Mouse (Mus musculus) T-helper 2 cell (primary cell): ENCODE data around the gene Angptl8.
"Not testable (repeated sequence)": the region's sequence is repeated elsewhere in the genome, so short reads cannot be mapped to it uniquely, and the experiment has no call there.

ENCODE experiments used
- in situ Hi-C: fragments of 300-600 bp; cut with MboI, MseI; formaldehyde crosslinking; loops from one replicate; pipeline ENCODE4 v1.15.1; 2025; ENCODE audit warnings: high pct_unique_total_duplicates

Gene Angptl8

DNA sequence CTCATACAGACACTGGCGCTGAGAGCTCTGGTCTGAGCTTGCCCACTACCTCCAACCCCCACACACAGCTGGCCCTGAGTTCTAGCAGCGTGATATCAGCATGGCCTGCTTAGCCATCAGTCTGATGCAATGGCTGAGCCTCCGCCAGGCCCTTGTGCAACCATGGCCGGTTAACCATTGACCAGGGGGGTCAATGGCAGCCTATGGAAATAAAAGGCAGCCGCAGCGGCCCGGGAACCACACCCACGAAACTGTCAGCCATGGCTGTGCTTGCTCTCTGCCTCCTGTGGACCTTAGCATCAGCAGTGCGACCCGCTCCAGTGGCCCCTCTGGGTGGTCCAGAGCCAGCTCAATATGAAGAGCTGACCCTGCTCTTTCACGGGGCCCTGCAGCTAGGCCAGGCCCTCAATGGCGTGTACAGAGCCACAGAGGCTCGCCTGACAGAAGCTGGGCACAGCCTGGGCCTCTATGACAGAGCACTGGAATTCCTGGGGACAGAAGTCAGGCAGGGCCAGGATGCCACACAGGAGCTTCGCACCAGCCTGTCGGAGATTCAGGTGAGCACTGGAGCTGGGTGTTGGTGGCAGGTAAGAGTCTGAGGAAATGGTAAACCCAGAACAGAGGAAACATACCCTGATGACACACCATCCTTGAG, at the start of gene Angptl8:
Angptl8 (plus strand) TSS at position 253 of the 655 bp plus-strand sequence.
- in situ Hi-C loops, result no loop called here

- in situ Hi-C loops, result not testable (repeated sequence)
Measured at GRCm38 (mm10) chr9:21786309-21786708, 49.0 kb upstream of the Angptl8 start.

DNA sequence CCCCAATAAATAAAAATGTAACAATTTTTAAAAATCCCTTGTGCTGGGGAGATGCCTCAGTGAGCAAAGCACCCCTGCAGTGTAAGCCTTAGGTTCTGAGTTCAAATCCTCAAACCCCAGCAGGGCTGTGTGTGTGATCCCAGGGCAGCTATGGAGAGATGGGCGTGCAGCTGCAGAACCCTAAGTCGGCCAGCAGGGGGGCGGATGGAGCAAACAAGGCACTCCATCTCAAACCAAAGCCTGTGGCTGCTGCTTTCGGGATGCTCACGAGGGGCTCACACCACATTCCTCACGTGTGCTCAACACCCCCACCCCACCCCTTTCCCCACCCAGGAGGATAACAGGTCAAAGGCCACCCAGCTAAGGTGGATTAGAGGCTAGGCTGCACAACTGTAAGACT, 48.4 kb upstream of the Angptl8 start:
- in situ Hi-C loops, result no loop called here

- in situ Hi-C loops, result no loop called here
Measured at GRCm38 (mm10) chr9:21787654-21788053, 47.7 kb upstream of the Angptl8 start.

DNA sequence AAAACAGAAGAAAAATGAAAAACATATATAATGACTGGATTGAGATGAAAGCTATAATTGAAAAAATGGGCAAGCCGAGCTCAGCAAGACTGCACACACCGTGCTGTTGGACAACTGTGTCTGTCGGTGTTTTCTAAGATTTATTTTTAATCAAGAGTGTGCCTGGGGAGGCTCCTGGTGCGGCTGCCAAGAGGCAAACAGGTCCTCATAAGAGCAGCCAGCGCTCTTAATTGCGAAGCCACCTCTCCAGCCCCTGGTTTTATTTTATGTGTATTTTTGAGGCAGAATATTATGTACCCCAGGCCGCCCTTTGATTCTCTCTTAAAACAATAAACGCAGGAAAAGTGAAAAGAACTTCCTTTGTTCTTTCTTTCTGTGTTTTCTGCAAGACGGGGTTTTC, 47.1 kb upstream of the Angptl8 start:
- in situ Hi-C loops, result no loop called here

DNA sequence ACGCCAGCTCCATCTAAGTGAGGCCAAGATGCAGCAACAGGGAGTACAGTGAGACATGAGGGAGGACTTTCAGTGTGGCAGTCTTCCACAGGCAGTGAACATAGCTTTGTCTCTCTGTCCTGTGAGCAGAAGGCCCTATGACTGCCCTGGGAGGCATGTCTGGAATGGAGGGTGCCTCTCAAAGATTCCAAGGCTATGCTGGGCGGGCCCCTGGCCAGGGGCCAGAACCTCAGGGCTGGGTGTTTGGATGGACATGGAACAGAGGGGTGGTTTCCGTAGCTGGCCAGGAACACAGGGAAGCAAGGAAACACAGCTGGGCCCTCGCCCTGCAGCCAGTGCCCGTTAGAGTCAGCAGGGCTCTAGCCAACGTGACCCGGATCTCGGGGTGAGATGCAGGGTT, 43.4 kb upstream of the Angptl8 start:
- in situ Hi-C loops, result no loop called here

DNA sequence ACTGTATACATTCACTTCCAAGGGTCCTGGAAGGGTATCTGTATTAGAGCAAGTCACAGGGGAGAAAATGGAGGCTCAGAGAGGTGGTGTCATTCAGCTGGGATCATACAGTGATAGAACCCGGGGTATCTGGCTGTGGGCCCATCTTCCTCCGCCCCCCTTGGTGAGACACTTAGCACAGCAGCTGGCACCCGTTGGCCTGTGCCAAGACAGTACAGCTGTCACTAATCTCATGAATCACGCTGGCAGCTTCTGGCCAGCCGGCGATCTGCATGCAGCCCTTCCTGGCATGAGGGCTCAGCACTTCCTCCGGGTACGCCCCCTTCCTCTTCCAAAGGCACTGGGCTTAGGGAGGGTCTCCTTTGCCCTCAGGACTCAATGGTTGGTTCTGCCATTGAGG, 42.7 kb upstream of the Angptl8 start:
- in situ Hi-C loops, result no loop called here

DNA sequence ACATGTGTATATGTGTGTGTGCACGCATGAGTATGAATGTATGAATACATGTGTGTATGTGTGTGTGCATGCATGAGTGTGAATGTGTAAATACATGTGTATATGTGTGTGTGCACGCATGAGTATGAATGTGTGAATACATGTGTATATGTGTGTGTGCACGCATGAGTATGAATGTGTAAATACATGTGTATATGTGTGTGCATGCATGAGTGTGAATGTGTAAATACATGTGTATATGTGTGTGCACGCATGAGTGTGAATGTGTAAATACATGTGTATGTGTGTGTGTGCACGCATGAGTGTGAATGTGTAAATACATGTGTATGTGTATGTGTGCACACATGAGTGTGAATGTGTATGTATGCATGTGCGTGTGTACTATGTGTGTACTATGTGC, 41.8 kb upstream of the Angptl8 start:
- in situ Hi-C loops, result not testable (repeated sequence)

DNA sequence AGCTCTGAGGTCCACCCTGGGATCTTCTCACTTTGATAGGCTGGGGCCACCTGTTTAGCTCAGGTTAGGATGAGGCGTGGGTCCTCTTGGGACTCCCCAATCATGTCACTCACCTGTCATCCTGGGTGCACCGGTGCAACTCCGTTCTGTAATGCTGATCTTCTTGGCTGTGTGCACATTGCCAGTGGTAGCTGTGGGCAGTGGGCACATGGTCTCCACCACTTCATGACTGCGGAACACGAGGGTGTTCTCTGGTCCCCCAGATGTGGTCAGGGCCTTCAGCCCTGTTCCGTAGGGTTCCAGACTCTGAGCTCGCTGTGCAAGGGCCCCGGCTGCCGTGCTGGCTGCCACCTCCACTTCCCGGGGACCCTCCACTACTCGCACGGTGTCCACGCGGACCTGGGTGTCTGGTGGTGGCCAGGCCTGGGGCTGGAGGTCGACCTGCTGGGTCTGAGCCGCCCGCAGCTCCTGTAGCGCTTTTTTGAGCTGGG, 40.9 kb upstream of the Angptl8 start:
- in situ Hi-C loops, result no loop called here

DNA sequence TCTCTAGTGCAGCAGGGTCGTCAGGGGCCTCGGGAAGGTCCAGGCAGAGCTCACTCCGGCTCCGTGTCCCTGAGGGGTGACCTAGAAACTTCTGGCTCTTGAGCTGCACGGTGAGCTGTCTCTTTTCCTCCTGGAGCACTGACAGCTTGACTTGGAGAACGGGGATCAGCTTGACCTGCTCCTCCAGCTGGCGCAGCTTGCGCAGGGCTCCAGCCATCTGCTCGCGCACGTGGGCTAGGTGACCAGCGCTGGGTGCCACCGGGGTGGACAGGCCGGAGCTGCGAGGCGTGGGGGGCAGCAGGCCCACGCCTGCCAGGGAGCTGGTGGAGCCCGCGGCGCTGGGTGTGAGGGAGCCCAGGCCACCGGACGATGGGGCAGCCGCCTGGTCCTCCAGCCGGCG, 40.4 kb upstream of the Angptl8 start:
- in situ Hi-C loops, result no loop called here

GRCm38 (mm10) chr9:21795579-21795978, 39.7 kb upstream of the Angptl8 start:
- in situ Hi-C loops, result no loop called here

DNA sequence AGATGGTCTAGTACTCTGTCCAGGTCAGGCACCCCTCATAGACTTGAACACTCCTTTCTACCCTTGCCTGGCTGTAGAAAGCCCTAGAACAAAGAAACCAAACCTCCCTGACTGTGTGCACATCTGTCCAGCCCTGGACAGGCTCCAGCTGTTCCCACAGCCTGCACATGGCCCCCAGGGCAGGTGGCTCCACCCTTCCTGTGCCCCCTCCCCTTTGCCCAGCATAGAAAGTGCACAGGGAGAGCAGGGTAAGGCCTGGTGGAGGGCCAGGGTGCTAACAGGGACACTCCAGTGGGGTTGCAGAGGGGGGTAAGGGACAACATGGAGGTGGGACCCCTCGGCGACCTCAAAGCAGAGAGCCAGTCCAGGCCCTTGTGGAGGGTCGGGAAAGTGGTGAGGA, 39.1 kb upstream of the Angptl8 start:
- in situ Hi-C loops, result no loop called here

DNA sequence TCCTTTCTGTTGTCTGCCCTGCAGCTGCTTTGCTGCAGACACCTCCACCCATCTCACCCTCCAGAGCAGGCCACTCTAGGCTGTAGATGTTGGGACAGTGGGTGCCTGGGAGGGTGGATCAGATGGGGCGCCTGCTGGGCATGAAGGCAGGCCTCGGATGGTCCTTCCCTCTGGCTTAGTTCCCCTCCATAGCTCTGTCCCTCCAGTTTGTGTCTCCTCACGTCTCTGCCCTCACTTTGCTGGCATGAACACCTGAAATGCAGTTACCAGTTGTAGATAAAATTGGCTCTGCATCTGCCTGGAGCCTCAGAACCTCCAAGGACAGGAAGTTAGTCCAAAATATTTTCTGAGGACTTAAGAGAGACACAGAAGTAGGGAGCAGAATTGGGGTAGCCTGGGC, 38.4 kb upstream of the Angptl8 start:
- in situ Hi-C loops, result no loop called here

- in situ Hi-C loops, result no loop called here
Measured at GRCm38 (mm10) chr9:21797921-21798344, 37.4 kb upstream of the Angptl8 start.

GRCm38 (mm10) chr9:21798345-21799009, 36.8 kb upstream of the Angptl8 start, which contains the start of gene Kank2:
TSS of gene Kank2 (minus strand) at chr9:21798744.
- in situ Hi-C loops, result no loop called here

DNA sequence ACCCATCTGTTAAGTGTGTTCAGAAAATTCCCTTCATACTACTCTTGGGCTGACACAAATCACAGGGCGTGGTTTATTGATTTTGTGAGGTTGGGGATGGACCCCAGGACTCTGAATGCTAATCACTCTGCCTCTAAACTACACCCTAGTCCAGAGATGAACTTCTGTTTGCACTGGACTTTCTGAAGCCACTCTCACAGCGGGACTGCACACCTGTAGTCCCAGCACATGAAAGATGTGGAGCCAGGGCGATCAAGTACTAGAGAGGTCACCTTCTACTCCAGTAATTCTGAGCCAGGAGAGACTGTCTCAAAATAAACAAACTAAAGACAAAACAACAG, 36.3 kb upstream of the Angptl8 start:
- in situ Hi-C loops, result no loop called here

- in situ Hi-C loops, result no loop called here
Measured at GRCm38 (mm10) chr9:21801121-21801520, 34.2 kb upstream of the Angptl8 start.

DNA sequence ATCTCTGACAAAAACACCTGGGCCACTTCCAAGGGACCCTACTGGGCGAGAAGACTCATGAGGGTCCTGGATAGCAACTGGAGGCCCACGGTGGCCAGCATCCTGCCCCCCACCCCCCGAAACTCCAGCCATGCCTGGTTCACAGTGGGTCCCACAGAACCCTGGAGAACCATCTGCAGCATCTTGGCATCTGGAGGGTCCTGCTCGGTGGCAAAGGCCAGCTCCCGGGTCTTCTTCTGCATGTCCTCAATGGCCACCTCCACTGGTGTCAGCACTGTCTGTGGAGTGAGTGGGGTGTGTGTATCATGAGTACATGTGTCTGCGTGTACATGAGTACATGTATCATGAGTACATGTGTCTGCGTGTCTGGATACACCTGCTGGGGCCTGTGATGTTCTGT, 33.7 kb upstream of the Angptl8 start:
- in situ Hi-C loops, result no loop called here

DNA sequence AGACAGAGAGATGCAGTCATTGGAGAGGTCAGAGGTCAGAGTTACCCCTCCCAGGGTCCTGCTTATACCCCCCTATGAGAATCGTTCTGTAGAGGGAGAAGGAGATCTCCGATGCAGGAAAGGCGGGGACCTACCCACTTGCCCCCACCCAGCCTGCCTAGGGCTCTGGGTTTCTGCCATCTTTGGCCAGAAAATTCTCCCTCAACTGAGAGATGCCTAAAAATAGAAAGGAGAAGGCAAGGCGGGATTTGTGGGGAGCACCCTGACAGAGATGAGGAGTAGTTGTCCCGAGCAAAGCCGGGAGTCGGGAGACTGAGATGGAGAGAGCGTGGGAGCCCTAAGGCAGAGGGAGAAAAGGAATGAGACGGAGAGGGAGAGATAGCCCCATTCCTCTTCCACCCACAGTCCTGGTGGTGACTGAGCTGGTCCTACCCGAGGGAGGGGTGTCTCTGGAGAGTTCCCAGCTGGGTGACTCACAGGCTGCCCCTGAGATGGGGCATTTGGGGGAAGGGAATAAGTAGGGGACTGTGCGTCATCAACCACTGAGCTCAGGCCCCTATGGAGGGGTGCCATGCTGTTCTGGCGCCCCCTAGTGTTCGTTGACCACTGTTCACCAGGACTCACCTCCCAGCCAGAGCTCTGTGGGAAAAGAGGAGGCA, 31.2 kb upstream of the Angptl8 start:
- in situ Hi-C loops, result no loop called here

DNA sequence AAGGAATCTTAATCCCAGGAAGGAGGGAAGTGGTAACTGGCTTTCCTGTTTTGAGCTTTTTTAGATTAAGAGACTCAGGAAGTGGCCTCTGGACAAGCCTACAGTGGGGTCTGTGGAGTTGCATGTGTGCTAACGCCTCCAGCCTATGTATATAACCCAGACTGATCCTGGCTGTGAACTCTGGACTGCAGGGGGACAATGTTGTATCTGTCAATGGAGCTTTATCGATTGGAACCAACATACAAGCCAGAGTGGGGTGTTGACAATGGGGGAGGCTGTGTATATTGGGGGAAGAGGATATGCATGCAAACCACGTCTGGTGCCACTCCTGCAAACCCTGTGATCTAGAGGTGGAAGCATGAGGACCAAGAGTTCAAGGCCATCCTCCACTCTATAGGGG, 28.9 kb upstream of the Angptl8 start:
- in situ Hi-C loops, result no loop called here

DNA sequence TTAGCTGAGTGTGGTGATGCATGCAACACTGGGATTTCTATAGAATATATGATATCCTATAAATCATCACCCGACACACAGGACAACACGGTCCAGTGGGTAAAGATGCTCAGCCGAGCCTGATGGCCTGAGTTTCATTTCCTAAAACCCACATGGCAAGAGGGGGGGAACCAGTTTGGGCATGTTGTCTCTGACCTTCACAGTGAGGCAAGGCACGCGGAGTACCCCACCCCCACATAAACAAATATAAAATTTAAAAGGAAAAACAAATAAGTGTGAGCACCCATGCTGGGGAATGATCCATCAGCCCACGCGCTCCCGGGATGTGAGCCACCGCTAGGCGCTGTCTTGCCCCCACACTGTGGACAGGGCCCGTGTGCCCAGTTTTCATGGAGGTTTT, 28.3 kb upstream of the Angptl8 start:
- in situ Hi-C loops, result no loop called here

DNA sequence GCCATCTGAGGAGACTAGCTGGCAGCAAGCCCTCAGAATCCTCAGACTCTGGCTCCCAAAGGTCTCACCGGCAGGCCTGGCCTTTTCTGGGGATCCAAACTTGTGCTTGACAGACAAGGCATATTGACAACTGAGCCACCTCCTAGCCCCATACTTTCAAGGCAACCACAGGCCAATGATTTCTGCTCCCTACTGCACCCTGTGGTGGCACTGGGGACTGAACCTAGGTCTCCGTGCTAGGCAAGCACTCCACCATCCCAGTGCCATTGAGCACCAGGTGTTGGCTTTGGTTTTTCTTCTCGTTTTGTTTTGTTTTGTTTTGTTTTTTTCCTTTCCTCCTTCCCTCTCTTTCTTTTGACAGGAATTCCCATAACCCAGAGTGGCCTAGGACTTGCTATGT, 26.7 kb upstream of the Angptl8 start:
- in situ Hi-C loops, result no loop called here

GRCm38 (mm10) chr9:21811170-21811569, 24.1 kb upstream of the Angptl8 start:
- in situ Hi-C loops, result no loop called here
